Mouse (Mus musculus) C2C12 (cell line): Measurements from ENCODE around the gene Nos2.

Experiments
- CTCF ChIP-seq: IDR thresholded peaks from one replicate; pipeline ENCODE4 v1.5.1; 2011; ENCODE audit not compliant: control insufficient read depth, insufficient read depth, insufficient read length
- FOSL1 ChIP-seq: IDR thresholded peaks from one replicate; pipeline ENCODE4 v1.8.0; 2011; ENCODE audit warnings: mild to moderate bottlenecking, low read length; ENCODE audit not compliant: poor library complexity, insufficient read depth, severe bottlenecking
- MAX ChIP-seq: IDR thresholded peaks from one replicate; pipeline ENCODE4 v1.6.1; 2011; ENCODE audit warnings: mild to moderate bottlenecking, control low read depth
- MYOG ChIP-seq: IDR thresholded peaks from one replicate; pipeline ENCODE4 v1.6.1; 2011; ENCODE audit not compliant: control insufficient read depth, insufficient read length; ENCODE audit errors: extremely low read depth
- USF1 ChIP-seq: IDR thresholded peaks from one replicate; pipeline ENCODE4 v1.6.1; 2011; ENCODE audit warnings: low read depth, mild to moderate bottlenecking, control low read depth, moderate library complexity

DNA sequence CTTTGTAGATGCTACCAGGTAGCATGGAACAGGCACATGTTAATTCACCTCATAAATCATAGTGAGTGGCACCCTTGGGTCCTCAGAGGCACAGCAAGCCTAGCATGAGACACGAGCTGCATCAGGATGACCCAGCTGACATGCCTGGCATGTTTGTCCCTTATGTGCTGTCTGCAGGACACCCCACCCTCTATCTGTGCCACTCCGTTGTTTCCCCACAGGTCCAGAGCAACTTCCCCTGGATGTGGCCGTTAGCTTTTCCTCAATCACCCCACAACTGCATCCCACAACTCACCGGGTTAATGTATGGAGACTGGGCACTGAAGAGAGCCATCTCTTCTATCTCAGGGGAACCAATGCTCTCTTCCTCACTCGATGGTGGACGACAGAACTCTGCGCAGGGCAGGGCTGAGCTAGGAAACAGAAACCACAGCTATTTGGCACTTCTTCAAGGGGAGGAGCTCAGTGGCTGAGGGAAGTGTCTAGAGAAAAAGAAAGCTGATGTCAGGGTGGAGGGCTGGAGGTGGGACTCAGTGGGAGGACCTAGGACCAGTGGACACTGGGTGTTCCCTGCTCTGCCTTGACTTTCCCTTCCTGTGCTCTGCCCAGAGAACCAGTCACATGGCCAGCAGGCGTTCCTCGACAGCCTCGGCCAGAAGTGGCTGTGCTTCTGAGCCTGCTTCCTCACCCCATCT is 64.0 kb downstream of the Nos2 start, which contains the start of gene Lgals9:
- TF ChIP-seq USF1 = peak; percentile 87
- peak; percentile 84 for TF ChIP-seq MAX
- no peak for TF ChIP-seq CTCF
- TF ChIP-seq MYOG = no peak
- no peak for TF ChIP-seq FOSL1
